Mouse (Mus musculus): ENCODE data around the gene Psenen. TPM values are rescaled to one million over a fixed set of nuclear protein-coding genes. Genes with fewer than 3 reads are reported as not detected.
A peak's percentile ranks its signal among the peaks of the same experiment; 100 is the strongest.

Psenen gene
- polyA plus RNA-seq, 1 experiment from 2014 or later = 124 TPM

DNA sequence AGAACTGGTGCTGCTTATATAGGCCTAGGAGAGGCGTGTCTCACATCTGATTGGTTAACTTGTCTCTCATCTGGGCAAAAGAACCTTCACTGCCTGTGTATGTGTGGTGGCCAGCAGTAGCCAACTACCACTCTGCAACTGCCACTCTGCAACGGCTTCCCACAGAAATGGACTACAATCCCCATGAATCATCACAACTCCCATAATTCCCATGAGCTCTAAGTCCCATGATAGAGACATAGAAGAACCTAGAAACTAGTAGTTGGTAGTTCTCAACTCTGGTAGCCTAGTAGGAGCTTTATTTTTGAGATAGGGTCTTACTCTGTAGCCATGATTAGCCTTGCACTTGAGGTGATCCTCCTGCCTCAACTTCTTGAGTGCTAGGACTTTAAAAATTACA, 13.5 kb downstream of the Psenen start:
- H3K4me2 ChIP-seq = no peak overlapping the region
- no peak overlapping the region for H3K9ac ChIP-seq
- H3K36me3 ChIP-seq = peaks cover 12% of the 10 kb centered on the region; the same call in 1 of the 2 replicates
- H3K4me3 ChIP-seq = no peak overlapping the region
- WGBS = 90% methylated on average over 2 of the region's 2 CpGs
- ATAC-seq (ENCODE audit: low FRiP score, low read depth) = no peak
- H3K27ac ChIP-seq (replicated peaks) = no peak overlapping the region
- peaks cover 15% of the 10 kb centered on the region for H3K4me1 ChIP-seq (replicated peaks)
- H3K9me3 ChIP-seq = no peaks in the 10 kb centered on the region
- H3K27me3 ChIP-seq = no peaks in the 10 kb centered on the region

DNA sequence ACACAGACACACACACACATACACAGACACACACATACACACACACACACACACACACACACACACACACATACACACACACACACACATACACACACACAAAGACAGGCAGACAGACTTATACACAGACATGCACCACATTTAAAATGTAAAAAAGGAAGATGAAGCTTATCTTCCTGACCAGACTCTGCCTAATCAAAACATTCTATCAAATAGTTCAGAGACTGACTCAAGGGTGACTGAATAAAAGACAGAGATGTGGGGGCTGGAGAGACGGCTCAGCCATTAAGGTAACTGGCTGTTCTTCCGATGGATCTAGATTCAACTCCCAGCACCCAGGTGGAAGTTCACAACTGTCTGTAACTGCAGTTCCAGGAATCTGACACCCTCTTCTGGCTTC, 19.1 kb downstream of the Psenen start:
- Histone ChIP-seq H3K36me3 (peaks cover 22% of the 10 kb centered on the region), H3K27ac (replicated peaks) (no peak overlapping the region), H3K9me3 (no peaks in the 10 kb centered on the region), H3K9ac (no peak overlapping the region), H3K27me3 (no peaks in the 10 kb centered on the region), H3K4me2 (no peak overlapping the region), H3K4me1 (replicated peaks) (no peaks in the 10 kb centered on the region), H3K4me3 (no peak overlapping the region)
- ATAC-seq (ENCODE audit: low FRiP score, low read depth) = no peak
- 98% methylated on average over 2 of the region's 2 CpGs for WGBS

DNA sequence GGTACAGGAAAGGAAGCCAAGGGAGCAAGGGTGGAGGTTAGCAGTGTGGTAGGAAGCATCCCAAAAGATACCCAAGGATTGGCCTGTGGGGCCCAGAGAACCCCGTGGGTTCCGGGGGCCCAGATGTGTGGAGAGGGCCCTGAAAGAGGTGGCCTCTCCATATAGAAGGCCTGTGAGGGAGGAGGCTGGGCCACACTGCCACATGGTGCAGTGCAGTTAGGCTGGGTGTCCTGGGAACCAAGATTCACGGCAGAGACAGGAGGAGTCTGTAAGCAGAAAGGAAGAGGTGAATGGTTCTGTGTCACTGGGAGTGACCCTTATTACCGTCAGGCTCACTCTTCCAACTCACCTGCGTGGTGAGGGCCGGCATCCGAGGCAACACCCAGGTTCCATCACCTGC, 22.9 kb downstream of the Psenen start:
- H3K36me3 ChIP-seq = peaks cover 13% of the 10 kb centered on the region
- no peaks in the 10 kb centered on the region for H3K27me3 ChIP-seq
- H3K4me3 ChIP-seq = no peak overlapping the region
- no peak overlapping the region for H3K27ac ChIP-seq (replicated peaks)
- whole genome bisulfite sequencing = 94% methylated on average over 7 of the region's 7 CpGs
- ATAC-seq (ENCODE audit: low FRiP score, low read depth) = 0 out of 2 replicates have a peak, but pooled peaks have one; percentile 24
- no peaks in the 10 kb centered on the region for H3K9me3 ChIP-seq
- H3K9ac ChIP-seq = no peak overlapping the region
- no peak overlapping the region for H3K4me2 ChIP-seq
- H3K4me1 ChIP-seq (replicated peaks) = peaks cover 7% of the 10 kb centered on the region

DNA sequence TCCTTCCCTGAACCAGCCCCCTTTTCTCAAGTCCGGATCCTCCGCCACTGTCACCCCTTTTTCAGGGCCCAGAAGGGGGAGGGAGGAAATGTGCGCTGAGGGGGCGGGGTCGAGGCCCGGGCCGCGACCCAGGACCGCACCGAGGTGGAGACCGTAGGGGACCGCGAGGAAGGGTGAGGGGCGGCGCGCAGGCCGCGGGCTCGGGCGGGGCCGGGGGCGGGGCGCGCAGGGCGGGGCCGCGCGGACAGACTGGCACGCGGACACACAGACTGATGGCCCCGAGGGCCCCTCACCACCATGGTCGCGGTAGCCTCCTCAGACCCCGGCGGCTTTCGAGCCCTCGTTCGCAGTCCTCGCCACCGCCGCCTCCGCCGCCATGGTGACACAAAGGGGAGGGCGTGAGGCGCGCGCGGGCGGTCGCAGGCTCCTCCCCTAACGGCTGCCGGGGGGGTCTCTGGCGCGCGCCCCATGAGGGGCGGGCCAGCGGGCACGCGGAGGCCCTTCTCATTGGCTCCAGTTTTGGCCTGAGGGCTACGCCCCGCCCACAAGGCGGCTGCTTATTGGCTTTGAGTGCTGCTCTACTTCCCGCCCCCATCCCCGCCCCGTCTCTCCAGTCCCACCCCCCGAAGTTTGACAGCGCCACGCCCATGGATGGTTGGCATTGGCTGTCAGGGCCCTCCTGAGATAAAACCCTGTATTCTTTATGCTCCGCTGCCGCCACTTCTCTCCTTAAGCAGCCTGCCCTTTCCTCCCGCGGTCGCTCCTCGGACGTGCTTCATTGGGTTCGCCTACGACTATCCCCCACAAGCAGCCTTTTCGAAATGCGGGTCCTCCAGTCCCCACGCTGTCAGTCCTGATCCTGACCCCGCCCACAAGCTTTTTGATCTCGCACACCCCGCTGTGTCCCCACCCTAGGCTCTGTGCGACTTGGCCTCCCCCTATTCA, 28.5 kb downstream of the Psenen start, which contains the start of gene Arhgap33:
TSS of gene Arhgap33 (minus strand) at position 428 of the 945 bp plus-strand sequence.
- H3K4me3 ChIP-seq = peak within 1 kb of the TSS; percentile 92
- no peaks in the 10 kb centered on the region for H3K9me3 ChIP-seq
- peaks cover 47% of the 10 kb centered on the region for H3K4me1 ChIP-seq (replicated peaks)
- peak; percentile 93 for ATAC-seq (ENCODE audit: low FRiP score, low read depth)
- H3K27ac ChIP-seq (replicated peaks) = peak within 1 kb of the TSS; percentile 97
- peak within 1 kb of the TSS; percentile 86 for H3K4me2 ChIP-seq
- peaks cover 29% of the 10 kb centered on the region for H3K36me3 ChIP-seq
- no peaks in the 10 kb centered on the region for H3K27me3 ChIP-seq
- under 1% methylated on average over 81 of the region's 84 CpGs for WGBS
- H3K9ac ChIP-seq = peak within 1 kb of the TSS; percentile 94

DNA sequence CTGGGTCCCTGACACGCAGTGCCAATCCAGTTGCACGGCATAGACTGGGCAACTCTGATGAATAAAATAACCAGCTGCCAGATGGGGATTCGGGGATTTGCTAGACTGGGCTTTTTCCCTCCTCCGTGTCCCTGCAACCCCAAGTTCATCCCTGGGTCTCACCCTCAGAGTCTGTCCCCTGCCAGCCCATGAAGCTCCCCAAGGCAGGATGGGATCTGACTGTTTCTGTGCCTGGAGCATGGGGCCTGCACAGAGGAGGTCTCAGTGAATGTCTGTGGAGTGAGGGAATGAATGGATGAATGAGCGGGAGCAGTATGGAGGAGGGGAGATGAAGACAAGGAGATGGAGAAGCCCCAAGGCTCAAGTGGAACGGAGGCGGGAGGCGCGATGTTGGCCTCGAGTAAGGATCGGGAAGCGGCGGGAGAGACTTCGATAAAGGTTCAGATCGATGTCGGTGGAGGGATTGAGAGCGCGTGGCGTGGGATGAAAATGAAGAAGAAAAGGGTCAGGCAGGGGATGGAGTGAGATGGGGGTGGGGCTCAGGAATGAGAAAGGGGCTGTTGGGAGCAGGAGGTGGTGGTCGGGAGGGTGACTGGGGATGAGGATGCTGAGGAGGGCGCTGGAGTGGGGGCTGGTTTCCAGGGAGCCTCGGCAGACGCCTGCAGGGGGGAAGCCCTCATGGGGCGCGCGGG, 29.3 kb downstream of the Psenen start:
- Histone ChIP-seq H3K36me3 (peaks cover 34% of the 10 kb centered on the region), H3K4me3 (peak overlapping the region; percentile 92), H3K4me1 (replicated peaks) (peaks cover 47% of the 10 kb centered on the region), H3K9ac (peak overlapping the region; percentile 94), H3K27me3 (no peaks in the 10 kb centered on the region), H3K4me2 (peak overlapping the region; percentile 86), H3K9me3 (no peaks in the 10 kb centered on the region), H3K27ac (replicated peaks) (peak overlapping the region; percentile 97)
- WGBS = 3% methylated on average over 22 of the region's 26 CpGs
- ATAC-seq (ENCODE audit: low FRiP score, low read depth) = peak; percentile 52

DNA sequence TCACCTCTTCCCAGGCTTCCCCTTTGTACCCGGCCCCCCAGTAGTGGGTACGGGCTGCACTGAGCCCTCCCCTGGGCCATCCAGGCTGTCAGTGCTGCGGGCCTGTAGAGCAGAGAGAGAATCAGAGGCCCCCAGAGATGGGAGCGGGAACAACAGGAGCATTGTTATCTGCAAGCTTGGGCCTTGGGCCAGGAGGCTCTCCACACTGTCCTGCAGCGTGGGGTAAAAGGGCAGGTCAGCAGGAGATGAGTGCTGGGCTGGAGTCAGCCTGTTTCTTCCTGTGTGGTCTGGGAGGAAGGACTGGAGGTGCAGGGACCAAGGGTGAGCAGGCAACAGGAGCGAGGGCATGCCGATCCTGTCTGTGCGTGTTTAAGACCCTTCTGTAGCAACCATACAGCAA, 30.5 kb downstream of the Psenen start:
- Histone ChIP-seq H3K27ac (replicated peaks) (peak overlapping the region; percentile 44), H3K4me3 (peak overlapping the region; percentile 92), H3K9ac (peak overlapping the region; percentile 94), H3K4me2 (peak overlapping the region; percentile 86), H3K4me1 (replicated peaks) (peaks cover 47% of the 10 kb centered on the region), H3K36me3 (peaks cover 45% of the 10 kb centered on the region), H3K9me3 (no peaks in the 10 kb centered on the region), H3K27me3 (no peaks in the 10 kb centered on the region)
- no peak for ATAC-seq (ENCODE audit: low FRiP score, low read depth)
- 5% methylated on average over 8 of the region's 8 CpGs for WGBS

DNA sequence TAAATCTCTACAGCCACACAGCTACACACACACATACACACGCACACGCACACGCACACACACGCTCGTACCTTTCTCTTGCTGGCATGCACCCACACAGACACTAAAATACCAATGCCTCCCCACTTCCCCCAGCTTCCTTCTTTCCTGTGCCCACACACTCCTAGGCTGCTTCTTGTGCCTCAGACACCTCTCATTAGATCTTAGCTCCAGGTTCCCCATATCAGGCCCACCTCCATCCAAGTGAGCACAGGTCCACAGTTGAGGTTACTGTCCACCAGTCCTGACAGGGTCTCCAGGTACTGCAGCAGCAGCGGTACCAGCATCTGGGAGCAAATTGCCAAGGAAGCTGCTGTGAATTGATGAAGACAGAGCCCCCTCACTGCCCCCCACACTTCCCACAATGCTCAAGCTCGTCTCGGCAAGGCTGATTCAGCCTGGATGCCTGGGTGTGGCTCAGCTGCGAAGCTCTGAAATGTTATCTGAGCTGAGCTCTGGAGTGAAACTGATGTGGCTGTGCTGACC, 32.1 kb downstream of the Psenen start:
- no peak overlapping the region for H3K4me3 ChIP-seq
- peak overlapping the region; percentile 86 for H3K4me2 ChIP-seq
- H3K27me3 ChIP-seq = no peaks in the 10 kb centered on the region
- no peak overlapping the region for H3K27ac ChIP-seq (replicated peaks)
- 0 out of 2 replicates have a peak overlapping the region, but pooled peaks have one; percentile 8 for H3K9ac ChIP-seq
- peaks cover 47% of the 10 kb centered on the region for H3K4me1 ChIP-seq (replicated peaks)
- peaks cover 60% of the 10 kb centered on the region for H3K36me3 ChIP-seq
- WGBS = 80% methylated on average over 9 of the region's 9 CpGs
- H3K9me3 ChIP-seq = no peaks in the 10 kb centered on the region
- no peak for ATAC-seq (ENCODE audit: low FRiP score, low read depth)

DNA sequence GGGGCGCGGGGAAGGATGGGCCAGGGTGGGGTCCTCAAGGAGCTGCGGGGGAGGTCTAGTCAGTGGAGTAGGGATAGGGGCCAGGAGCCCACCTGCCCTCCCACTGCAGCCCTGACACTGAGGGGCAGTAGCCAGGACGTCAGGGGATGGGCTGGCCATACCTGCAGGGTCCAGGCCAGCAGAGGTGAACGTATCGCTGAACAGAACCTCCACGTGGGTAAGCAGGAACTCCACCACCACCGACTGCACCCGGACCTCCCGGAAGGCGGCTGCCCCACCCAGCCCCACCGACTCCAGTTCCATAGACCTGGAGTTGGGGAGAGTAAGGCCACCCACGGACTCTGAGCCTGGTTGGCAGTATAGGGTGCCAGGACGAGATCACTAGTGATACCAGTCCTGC, 36.4 kb downstream of the Psenen start:
- Histone ChIP-seq H3K9ac (no peak overlapping the region), H3K9me3 (no peaks in the 10 kb centered on the region), H3K27me3 (no peaks in the 10 kb centered on the region), H3K4me3 (no peak overlapping the region), H3K4me1 (replicated peaks) (peaks cover 13% of the 10 kb centered on the region), H3K36me3 (peaks cover 89% of the 10 kb centered on the region), H3K27ac (replicated peaks) (no peak overlapping the region), H3K4me2 (no peak overlapping the region)
- 84% methylated on average over 14 of the region's 14 CpGs for WGBS
- no peak for ATAC-seq (ENCODE audit: low FRiP score, low read depth)

DNA sequence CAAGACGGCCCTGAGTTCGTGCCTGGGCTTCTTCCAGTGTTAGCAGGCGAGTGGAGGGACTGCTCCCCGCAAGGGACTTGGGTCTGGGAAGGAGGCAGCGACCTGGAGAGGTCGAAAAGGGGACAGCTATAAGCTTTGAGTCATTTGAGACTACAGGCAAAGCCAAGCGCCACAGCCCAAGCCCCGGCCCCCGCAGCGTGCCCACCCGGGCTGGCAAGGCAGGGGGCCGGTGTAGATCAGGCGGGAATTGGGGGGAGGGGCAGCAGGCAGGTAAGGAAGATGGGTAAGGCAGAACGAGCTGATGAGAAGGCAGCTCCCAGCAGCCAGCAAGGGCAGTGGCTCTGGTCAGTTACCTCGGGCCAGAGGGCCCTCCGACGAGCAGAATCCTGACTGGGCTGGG, 37.0 kb downstream of the Psenen start:
- no peaks in the 10 kb centered on the region for H3K9me3 ChIP-seq
- WGBS = 33% methylated on average over 17 of the region's 17 CpGs
- no peak overlapping the region for H3K9ac ChIP-seq
- H3K4me3 ChIP-seq = no peak overlapping the region
- no peak overlapping the region for H3K4me2 ChIP-seq
- peaks cover 84% of the 10 kb centered on the region for H3K36me3 ChIP-seq
- H3K4me1 ChIP-seq (replicated peaks) = peaks cover 7% of the 10 kb centered on the region
- no peaks in the 10 kb centered on the region for H3K27me3 ChIP-seq
- no peak for ATAC-seq (ENCODE audit: low FRiP score, low read depth)
- H3K27ac ChIP-seq (replicated peaks) = no peak overlapping the region

DNA sequence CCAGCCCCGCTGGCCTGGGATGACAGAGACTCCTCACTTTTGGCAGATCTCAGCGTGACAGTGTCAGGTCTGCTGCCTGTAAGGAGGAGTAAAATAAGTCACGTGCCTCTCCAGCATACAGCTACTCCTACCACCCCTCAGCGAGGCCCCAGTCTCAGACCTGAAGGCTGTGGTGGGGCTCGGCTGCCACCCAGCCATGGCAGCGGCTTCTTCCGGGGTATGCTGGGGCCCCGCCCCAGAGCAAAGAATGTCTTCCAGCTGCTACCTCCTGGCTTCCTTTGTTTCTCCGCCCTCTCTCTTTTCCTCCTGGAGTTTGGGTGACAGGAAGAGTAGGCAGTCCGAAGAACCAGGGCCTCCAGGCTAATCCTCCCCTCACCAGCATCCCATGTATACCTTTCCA, 37.5 kb downstream of the Psenen start:
- H3K36me3 ChIP-seq = peaks cover 80% of the 10 kb centered on the region

DNA sequence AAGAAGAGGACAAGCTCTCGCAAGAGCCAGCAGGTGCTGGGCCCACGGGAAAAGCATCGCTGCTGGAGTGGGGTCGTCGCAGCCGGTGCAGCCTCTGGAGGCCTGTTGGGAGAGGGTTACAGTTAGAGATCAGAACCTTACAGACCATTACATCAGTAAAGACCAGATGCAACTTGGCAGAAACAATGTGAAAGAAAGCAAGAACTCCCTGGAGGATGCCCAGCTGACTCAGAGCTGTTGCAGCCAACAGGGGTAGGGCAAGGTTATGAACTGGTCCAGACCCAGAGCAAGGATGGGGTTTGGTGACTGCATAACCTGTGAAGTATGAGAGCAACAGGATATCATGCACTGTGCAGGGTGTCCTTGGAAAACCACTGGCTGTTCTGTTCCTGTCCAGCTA, 38.9 kb downstream of the Psenen start:
- no peak overlapping the region for H3K4me3 ChIP-seq
- 78% methylated on average over 6 of the region's 6 CpGs for WGBS
- H3K27me3 ChIP-seq = no peaks in the 10 kb centered on the region
- no peak overlapping the region for H3K9ac ChIP-seq
- H3K36me3 ChIP-seq = peaks cover 65% of the 10 kb centered on the region
- H3K9me3 ChIP-seq = no peaks in the 10 kb centered on the region
- H3K27ac ChIP-seq (replicated peaks) = no peak overlapping the region
- no peaks in the 10 kb centered on the region for H3K4me1 ChIP-seq (replicated peaks)
- no peak for ATAC-seq (ENCODE audit: low FRiP score, low read depth)
- no peak overlapping the region for H3K4me2 ChIP-seq

More for the DNA sequence above, 37.5 kb downstream of the Psenen start:
- H3K4me1 ChIP-seq (replicated peaks) = peaks cover 3% of the 10 kb centered on the region; the same call in 1 of the 2 replicates
- H3K9me3 ChIP-seq = no peaks in the 10 kb centered on the region
- H3K27ac ChIP-seq (replicated peaks) = no peak overlapping the region
- no peak overlapping the region for H3K4me2 ChIP-seq
- no peak overlapping the region for H3K9ac ChIP-seq
- no peak overlapping the region for H3K4me3 ChIP-seq
- H3K27me3 ChIP-seq = no peaks in the 10 kb centered on the region
- ATAC-seq (ENCODE audit: low FRiP score, low read depth) = no peak
- WGBS = 41% methylated on average over 10 of the region's 10 CpGs

DNA sequence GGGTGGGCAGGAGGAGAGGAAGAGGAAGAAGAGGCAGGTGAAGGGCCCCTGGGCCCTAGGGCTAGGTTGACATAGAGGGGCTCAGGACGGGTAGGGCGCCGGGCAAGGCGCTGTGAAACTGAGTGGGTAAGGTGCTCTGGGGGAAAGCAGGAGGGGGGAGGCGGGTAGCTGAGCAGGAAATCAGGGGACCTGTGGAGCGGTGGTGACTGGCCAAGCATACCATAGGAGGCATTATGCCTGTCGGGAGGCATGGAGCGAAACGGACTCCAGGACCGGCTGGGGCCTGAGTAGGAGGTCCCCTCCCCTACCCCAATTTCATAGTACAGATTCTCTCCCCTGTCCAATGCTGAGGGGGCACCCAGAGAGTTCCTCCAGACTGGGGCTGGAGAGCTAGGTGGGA, 40.6 kb downstream of the Psenen start:
- H3K9ac ChIP-seq = no peak overlapping the region
- no peaks in the 10 kb centered on the region for H3K27me3 ChIP-seq
- no peak overlapping the region for H3K27ac ChIP-seq (replicated peaks)
- WGBS = 86% methylated on average over 10 of the region's 10 CpGs
- no peaks in the 10 kb centered on the region for H3K4me1 ChIP-seq (replicated peaks)
- no peaks in the 10 kb centered on the region for H3K9me3 ChIP-seq
- no peak for ATAC-seq (ENCODE audit: low FRiP score, low read depth)
- no peak overlapping the region for H3K4me2 ChIP-seq
- peaks cover 49% of the 10 kb centered on the region for H3K36me3 ChIP-seq
- H3K4me3 ChIP-seq = no peak overlapping the region

Data from hindbrain, embryonic 15.5 days (tissue).